In genomic region chr6:38984626-38985025, GRCm38 (mm10) we compare ENCODE assay signal across 24 mouse cellular contexts.
DNase-seq lines count a peak whose midpoint lies in the region; ATAC-seq lines count a peak whose summit lies in the region.
"Had no signal": no experiment of that assay in that cellular context is flagged by ENCODE, and none has a peak within 500 bp of the region (broad histone marks: within the 10 kb centered on the region; RNA-seq: fewer than 3 reads in every experiment).

No protein-coding gene starts in this region.

- H3K27me3 ChIP-seq in kidney, embryonic 16.5 days (ENCODE audit: insufficient read depth, low read length) = no peaks in the 10 kb centered on the region
- H3K27me3 ChIP-seq in heart, embryonic 12.5 days (replicated peaks) = no peaks in the 10 kb centered on the region
- H3K27me3 ChIP-seq: embryonic facial prominence, embryonic 13.5 days; forebrain, embryonic 12.5 days; forebrain, embryonic 15.5 days; heart, embryonic 13.5 days; hindbrain, embryonic 15.5 days had no signal

- H3K9me3 ChIP-seq in kidney, embryonic 16.5 days (ENCODE audit: low read length) = no peaks in the 10 kb centered on the region
- H3K9me3 ChIP-seq in heart, embryonic 12.5 days (replicated peaks) = no peaks in the 10 kb centered on the region
- H3K9me3 ChIP-seq: embryonic facial prominence, embryonic 10.5 days; embryonic facial prominence, embryonic 13.5 days; forebrain, embryonic 12.5 days; forebrain, embryonic 15.5 days; heart, embryonic 13.5 days; hindbrain, embryonic 15.5 days had no signal

- H3K4me1 ChIP-seq in kidney, embryonic 16.5 days (ENCODE audit: insufficient read depth, low read length) = peaks cover 19% of the 10 kb centered on the region
- H3K4me1 ChIP-seq in heart, embryonic 12.5 days (replicated peaks) = peaks cover 14% of the 10 kb centered on the region
- H3K4me1 ChIP-seq: forebrain, embryonic 12.5 days; forebrain, embryonic 15.5 days; hindbrain, embryonic 15.5 days had no signal

- no peaks in the 10 kb centered on the region for H3K36me3 ChIP-seq in kidney, embryonic 16.5 days (ENCODE audit: insufficient read depth, low read length)
- H3K36me3 ChIP-seq in heart, embryonic 12.5 days = no peaks in the 10 kb centered on the region
- H3K36me3 ChIP-seq: embryonic facial prominence, embryonic 10.5 days; embryonic facial prominence, embryonic 13.5 days; forebrain, embryonic 12.5 days; forebrain, embryonic 15.5 days; heart, embryonic 13.5 days; hindbrain, embryonic 15.5 days had no signal

- intact Hi-C loops in left cerebral cortex, postnatal 36 days (cut with DNase I) = no loop called here

- H3K9ac ChIP-seq in kidney, embryonic 16.5 days (replicated peaks; ENCODE audit: low read length) = 0 out of 2 replicates have a peak overlapping the region, but pooled peaks have one; percentile 5
- H3K9ac ChIP-seq in heart, embryonic 12.5 days = no peak overlapping the region
- H3K9ac ChIP-seq: embryonic facial prominence, embryonic 13.5 days; forebrain, embryonic 12.5 days; forebrain, embryonic 15.5 days; heart, embryonic 13.5 days; hindbrain, embryonic 15.5 days had no signal

- H3K4me3 ChIP-seq in kidney, embryonic 16.5 days (ENCODE audit: low read length) = no peak overlapping the region
- H3K4me3 ChIP-seq in heart, embryonic 12.5 days = no peak overlapping the region
- H3K4me3 ChIP-seq: embryonic facial prominence, embryonic 10.5 days; embryonic facial prominence, embryonic 13.5 days; erythroblast, embryonic 14.5 days; forebrain, embryonic 12.5 days; forebrain, embryonic 15.5 days; heart, embryonic 13.5 days; hindbrain, embryonic 15.5 days had no signal

- no peak overlapping the region for H3K27ac ChIP-seq in kidney, embryonic 16.5 days (ENCODE audit: low read length)
- no peak overlapping the region for H3K27ac ChIP-seq in heart, embryonic 12.5 days (ENCODE audit: poor library complexity, severe bottlenecking)
- H3K27ac ChIP-seq: embryonic facial prominence, embryonic 10.5 days; embryonic facial prominence, embryonic 13.5 days; forebrain, embryonic 12.5 days; forebrain, embryonic 15.5 days; heart, embryonic 13.5 days; hindbrain, embryonic 15.5 days had no signal

- 89% methylated on average over 2 of the region's 2 CpGs for WGBS in kidney, embryonic 16.5 days
- WGBS in heart, embryonic 12.5 days = 78% methylated on average over 2 of the region's 2 CpGs

- peak; percentile 65 to 89 for DNase-seq in adrenal gland, adult (ENCODE audit: inconsistent age in 2 of 2, low spot score in 1 of 2)
- DNase-seq in adrenal gland, postnatal 4 days (ENCODE audit: low spot score in 2 of 2) = no peak
- no peak for DNase-seq in kidney, postnatal 4 days
- DNase-seq in adrenal gland, adult 2 months = peak; percentile 75
- DNase-seq in adrenal gland, postnatal 14 days = peak; percentile 70
- DNase-seq in left cerebral cortex, postnatal 36 days (ENCODE audit: low spot score in 2 of 2) = no peak
- DNase-seq: cerebellum, adult 11 months; cerebellum, adult 2 months; cerebellum, adult 9-11 months; cerebellum, postnatal 25 days; gastrocnemius, postnatal 25 days; heart, adult 18-20 months; heart, postnatal 14 days; heart, postnatal 4 days had no signal

- no peak for ATAC-seq in kidney, embryonic 16.5 days (ENCODE audit: low FRiP score, low TSS enrichment)
- ATAC-seq in heart, embryonic 12.5 days (ENCODE audit: insufficient number of reproducible peaks, low FRiP score) = no peak
- ATAC-seq: activated CD4-positive, CD25-positive, alpha-beta regulatory T cell, adult 4 months; forebrain, embryonic 15.5 days had no signal

- no peak overlapping the region for H3K4me2 ChIP-seq in kidney, embryonic 16.5 days (replicated peaks; ENCODE audit: low read depth, low read length)
- H3K4me2 ChIP-seq in heart, embryonic 12.5 days = no peak overlapping the region
- H3K4me2 ChIP-seq: embryonic facial prominence, embryonic 13.5 days; forebrain, embryonic 12.5 days; forebrain, embryonic 15.5 days; heart, embryonic 13.5 days; hindbrain, embryonic 15.5 days had no signal

Comparison
In these comparisons a context has a peak if more than half of its experiments do, and no peak if none do; other contexts are left out.
1. DNase-seq: peak in adrenal gland, adult (2 of 2), adrenal gland, adult 2 months (single experiment) and adrenal gland, postnatal 14 days (single experiment); none in adrenal gland, postnatal 4 days (0 of 2), kidney, postnatal 4 days (0 of 2) and left cerebral cortex, postnatal 36 days (0 of 2).